Mouse (Mus musculus) gastrocnemius, postnatal 25 days (tissue): ENCODE measurements around the gene Edc4. TPM values are rescaled to one million over a fixed set of nuclear protein-coding genes. Genes with fewer than 3 reads are reported as not detected.
"Not testable (repeated sequence)": the region's sequence is repeated elsewhere in the genome, so short reads cannot be mapped to it uniquely, and the experiment has no call there.

Experiments used
- DNase-seq: peaks from one replicate; pipeline ENCODE4 v3.0.0; 2022
- long read RNA-seq, 2 experiments: library from polyadenylated mRNA; stranded (forward); transcript quantifications; one replicate each; pipeline ENCODE4 v2.0.0; 2021
- total RNA-seq, 2 experiments: library from RNA; stranded (reverse); gene quantifications; 1 replicate in 1 of 2; 2 replicates in 1 of 2; pipeline ENCODE4 v1.2.3; 2021

Edc4 gene
- total RNA-seq: 10 to 100 TPM; 17.5 to 18.4 TPM
- long read RNA-seq, experiment 1, full-length matches to known transcripts: 3 of 10 reads
- long read RNA-seq, experiment 1, partial matches to known transcripts: 3 of 10 reads
- long read RNA-seq, experiment 1, other reads (novel, unspliced or antisense): 4 of 10 reads
- long read RNA-seq, experiment 2, full-length matches to known transcripts: 5 of 18 reads
- long read RNA-seq, experiment 2, partial matches to known transcripts: 6 of 18 reads
- long read RNA-seq, experiment 2, other reads (novel, unspliced or antisense): 7 of 18 reads

DNA sequence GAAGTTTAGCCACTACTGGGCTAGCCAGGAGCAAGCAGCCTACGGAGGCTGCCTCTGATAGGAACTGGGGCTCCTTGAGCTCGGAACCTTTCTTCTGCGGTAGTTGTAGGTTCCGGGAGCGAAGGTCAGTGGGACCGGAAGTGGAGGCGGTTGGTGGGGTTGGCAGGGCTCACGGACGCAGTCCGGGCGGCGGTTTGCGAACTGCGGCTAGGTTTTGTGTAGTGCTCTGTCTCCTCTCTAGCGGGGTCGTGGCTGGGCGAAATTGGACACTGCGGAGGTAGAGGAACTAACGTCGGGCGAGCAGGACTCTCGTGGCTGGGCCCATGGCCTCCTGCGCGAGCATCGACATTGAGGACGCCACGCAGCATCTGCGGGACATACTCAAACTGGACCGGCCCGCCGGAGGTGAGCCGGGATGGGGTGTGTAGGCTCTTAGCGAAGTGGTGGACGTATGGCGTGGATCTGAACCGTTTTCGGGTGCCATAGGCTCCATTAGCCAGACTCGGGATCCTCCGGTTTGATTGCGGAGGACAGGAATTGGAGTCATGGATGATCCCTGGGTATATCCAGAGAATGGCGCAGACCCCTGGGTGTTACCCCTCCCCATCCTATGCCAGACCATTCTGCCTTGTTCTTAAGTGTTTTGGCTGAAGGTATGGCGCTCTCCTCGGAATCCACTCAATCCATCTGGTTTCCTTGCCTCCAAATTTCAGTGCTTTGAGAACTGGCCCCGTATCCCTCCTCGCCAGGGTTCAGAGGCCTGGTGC, at the start of gene Edc4:
Gene Edc4, plus strand, starts transcription at position 128 of the 767 bp plus-strand sequence.
- DNase-seq: peak; percentile 76

DNA sequence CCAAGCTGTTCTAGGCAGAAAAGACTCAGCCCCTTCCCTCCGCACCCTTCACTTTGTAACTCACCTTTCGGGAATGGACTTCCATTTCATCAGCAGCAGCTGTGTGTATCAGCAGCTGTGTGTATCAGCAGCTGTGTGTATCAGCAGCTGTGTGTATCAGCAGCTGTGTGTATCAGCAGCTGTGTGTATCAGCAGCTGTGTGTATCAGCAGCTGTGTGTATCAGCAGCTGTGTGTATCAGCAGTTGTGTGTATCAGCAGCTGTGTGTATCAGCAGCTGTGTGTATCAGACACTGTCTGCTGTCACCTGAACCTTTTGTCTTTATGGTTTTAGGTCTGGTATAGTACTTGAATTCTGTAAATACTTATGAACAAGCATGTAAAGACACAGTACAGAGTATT, 46.9 kb upstream of the Edc4 start:
- not testable (repeated sequence) for DNase-seq

DNA sequence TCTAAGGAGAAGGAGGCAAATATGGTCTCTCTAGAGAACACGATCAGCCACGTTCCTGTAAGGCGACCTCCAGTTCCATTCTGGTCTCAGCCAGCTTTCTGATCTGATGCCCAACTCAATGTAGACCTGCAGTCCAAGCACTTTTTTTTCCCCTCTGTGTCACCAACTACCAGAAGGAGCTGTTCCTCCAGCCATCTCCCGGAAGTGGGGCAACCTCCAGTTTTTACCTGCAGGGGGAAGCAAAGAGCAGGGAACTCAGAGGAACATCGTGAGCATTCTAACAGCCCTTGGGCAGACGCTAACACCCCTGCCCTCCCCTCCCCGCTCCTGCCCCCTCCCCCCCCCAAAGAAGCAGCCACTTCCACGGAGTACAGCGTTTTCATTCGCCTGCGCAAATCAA, 45.4 kb upstream of the Edc4 start:
- DNase-seq: peak; percentile 66

DNA sequence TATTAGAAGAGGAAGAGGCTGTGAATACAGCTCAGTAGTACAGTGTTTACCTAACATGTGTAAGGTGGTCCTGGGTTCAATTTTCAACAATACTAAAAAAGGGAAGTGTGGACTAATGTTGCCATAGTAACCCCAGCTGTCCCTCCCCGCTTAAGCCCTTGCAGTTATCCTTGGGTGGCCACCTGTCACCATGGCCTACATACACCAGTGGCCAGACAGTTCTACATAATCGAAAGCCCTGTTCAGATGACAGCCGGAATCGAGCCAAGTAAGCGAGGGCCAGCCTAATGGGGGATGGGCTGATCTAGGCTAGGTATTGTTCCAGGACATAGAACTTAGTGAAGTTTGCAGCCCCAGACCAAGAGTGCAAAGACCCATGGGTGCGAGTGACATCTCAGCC, 43.7 kb upstream of the Edc4 start:
- no peak for DNase-seq

DNA sequence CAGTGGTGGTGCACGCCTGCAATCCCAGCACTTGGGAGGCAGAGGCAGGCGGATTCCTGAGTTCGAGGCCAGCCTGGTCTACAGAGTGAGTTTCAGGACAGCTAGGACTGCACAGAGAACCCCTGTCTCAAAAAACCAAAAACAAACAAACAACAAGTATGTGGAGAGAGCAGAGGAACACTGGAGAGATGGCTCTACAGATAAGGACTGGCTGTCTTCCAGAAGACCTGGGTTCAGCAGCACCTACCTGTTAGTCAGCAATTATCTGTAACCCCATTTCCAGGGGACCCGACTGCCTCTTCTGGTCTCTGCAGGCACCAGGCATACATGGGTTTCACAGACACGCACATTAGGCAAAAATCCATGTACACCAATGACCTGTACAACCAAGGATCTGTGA, 41.5 kb upstream of the Edc4 start:
- DNase-seq: no peak

DNA sequence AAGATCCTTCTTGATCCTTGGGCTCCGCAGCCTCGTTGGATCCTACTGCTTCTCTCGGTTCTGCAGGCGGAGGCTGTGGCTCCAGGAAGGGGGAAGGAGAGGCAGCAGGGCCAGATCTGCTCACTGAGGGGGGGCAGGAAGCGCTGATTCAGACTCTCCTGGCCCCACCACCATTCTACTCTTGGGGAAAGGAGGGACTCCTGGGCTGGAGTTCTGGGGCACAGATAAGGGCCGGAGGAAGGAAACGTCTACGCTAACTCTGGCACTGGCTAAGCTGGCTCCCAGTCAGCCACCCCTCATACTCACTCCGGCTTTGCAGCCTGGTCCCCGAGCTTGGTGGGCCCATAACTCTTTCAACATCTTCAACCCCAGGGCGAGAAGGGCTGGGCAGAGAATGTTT, 34.0 kb upstream of the Edc4 start:
- no peak for DNase-seq

DNA sequence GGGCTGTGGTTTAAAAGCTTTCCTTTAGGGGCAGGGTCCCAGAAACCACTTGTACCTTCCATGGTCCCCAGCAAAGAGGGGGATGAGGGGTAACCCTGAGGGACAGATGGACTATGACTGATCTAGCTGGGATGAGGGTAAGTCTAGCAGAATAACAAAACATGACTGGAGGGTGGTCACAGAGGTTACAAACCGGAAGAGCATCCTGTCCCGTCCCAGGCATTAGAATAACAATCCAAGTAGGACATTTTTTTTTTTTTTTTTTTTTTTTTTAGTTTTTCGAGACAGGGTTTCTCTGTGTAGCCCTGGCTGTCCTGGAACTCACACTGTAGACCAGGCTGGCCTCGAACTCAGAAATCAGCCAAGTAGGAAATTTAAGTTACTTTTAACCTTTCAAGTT, 30.7 kb upstream of the Edc4 start:
- no peak for DNase-seq

DNA sequence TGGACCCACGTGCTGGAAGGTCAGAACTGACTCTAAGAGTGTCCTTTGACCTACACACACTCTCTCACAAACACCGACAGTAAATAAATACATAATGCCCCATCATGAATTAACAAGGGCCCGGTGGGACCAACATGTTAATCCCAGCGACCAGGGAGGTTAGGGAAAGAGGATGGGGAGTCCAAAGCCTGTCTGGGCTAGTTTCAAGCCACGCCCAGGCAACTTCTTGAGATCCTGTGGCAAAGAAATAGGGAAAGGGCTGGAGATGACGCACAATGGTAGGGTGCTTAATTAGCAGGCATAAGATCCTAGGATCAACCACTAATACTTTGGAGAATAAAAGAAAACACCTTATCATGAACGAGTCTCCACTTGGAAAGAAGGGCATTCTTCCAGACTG, 30.1 kb upstream of the Edc4 start:
- DNase-seq: no peak

DNA sequence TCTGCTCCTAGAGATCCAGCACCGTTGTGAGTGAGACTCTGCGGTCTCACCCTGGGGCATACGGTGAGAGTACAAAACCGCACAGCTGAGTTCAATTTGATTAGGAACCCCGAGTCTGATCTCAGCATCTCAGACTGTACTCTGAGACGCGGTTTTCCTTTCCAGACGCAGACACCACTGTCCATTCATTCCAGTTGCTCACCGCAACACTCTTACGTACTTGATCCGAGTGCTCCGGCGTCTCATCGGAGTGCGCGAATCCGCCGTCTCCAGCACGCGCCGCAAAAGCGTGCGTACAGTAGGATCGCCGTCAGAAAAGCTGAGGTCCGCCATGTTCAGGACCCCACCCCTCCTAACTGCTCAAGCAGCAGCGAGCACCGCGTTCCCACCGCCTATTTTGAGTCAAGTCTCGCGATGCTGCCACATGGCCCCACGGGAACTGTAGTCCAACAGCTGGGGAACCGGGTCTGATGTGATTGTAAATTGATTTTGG, 29.0 kb upstream of the Edc4 start:
- DNase-seq: peak; percentile 81

DNA sequence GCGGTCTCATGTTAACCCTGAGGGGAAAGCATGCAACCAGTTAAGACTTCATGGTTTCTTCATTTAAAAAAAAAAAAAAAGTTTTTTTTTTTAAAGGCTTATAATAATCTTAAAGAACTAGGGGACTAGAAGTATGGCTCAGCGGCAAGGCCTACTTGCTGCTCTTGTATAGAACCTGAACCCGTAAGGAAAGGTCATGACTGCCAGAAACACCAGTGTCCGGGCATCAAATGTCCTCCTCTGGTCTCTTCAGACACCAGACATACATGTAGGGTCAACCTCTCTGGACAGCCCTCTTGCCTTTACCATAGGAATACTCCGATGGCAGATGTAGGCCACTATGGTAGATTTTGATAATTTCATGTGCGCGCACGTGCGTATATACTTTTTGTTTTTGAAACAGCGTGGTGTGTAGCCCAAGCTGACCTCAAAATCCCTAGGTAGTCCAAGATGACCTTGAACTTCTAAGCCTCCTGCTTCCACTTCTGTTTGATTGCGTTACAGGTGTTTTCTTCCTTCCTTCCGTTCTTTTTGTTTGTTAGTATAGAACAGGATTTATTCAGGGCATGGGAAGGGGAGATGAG, 28.4 kb upstream of the Edc4 start:
- DNase-seq: no peak

DNA sequence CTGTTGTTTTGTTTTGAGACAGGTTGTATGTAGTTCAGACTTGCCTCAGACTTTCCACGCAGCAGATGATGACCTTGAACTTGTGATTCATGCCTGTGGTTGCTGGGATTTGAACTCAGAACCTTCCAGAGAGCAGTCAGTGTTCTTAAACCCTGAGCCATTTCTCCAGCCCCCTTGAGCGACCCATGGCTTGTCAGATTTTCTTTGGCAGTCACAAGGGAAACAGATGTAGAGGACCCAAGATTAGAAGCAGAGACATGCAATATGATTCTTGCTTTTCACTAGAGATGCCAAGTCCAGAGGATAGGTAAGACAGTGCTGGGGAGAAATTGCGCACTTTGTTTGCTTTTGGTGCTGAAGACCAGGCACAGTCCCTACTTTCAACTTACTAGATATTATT, 27.5 kb upstream of the Edc4 start, which contains the start of gene Cenpt:
Gene Cenpt, minus strand, starts transcription at position 101 of the 400 bp plus-strand sequence.
- DNase-seq: no peak

DNA sequence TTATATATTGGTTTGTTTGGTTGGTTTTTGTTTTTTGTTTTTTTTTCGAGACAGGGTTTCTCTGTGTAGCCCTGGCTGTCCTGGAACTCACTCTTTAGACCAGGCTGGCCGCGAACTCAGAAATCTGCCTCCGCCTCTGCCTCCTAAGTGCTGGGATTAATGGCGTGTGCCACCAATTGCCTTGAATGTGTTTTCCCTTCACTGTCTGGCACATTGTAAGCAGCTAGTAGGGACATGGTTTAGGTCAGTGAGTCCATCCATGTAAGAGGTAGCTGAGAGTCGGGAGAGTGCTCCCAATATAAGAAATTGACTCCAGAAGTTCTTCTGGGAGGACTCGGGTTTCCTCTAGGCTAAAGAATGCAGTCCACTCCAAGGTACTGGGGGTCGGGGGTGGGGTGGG, 26.4 kb upstream of the Edc4 start:
- DNase-seq: no peak

DNA sequence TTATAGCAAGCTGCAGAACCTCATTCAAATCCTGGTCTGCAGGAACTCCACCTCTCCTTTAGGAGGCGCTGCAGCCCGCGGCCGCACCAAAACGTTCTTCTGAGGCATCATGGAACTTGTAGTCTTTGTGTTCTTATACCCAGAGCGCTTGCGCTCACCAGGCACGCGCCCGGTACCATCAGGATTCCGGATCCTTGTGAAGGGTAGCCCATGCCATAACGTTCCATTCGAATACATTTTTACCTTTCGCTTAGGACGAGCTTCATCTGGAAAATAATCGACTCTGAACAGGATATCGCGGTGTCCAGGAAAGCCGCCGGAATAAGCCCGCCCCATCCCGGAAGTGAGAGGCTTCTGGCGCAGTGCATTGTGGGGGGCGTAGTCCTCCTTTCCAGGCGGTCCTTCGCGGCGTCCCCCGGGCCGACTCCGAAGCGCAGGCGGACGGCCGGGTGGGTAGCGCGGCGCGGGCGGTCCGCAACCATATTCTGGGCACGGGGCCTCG, 25.9 kb upstream of the Edc4 start, which contains the start of gene Thap11:
Gene Thap11, plus strand, starts transcription at position 418 of the 502 bp plus-strand sequence.
- DNase-seq: peak; percentile 91

DNA sequence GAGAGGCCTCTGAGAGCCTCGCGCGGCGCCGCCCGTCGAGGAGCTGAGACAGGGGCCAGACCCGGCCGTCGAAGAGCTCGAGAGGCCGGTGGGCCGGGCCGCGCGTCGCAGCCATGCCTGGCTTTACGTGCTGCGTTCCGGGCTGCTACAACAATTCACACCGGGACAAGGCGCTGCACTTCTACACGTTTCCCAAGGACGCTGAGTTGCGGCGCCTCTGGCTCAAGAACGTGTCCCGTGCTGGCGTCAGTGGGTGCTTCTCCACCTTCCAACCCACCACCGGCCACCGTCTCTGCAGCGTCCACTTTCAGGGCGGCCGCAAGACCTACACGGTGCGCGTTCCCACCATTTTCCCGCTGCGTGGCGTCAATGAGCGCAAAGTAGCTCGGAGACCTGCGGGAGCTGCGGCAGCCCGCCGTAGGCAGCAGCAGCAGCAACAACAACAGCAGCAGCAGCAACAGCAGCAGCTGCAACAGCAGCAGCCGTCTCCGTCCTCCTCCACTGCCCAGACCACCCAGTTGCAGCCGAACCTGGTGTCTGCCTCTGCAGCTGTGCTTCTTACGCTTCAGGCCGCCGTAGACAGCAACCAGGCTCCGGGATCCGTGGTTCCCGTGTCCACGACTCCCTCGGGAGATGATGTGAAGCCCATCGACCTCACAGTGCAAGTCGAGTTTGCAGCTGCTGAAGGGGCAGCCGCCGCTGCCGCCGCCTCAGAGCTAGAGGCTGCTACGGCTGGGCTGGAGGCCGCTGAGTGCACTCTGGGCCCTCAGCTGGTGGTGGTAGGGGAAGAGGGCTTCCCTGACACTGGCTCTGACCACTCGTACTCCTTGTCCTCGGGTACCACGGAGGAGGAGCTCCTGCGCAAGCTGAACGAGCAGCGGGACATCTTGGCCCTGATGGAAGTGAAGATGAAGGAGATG, 25.2 kb upstream of the Edc4 start:
- no peak for DNase-seq

DNA sequence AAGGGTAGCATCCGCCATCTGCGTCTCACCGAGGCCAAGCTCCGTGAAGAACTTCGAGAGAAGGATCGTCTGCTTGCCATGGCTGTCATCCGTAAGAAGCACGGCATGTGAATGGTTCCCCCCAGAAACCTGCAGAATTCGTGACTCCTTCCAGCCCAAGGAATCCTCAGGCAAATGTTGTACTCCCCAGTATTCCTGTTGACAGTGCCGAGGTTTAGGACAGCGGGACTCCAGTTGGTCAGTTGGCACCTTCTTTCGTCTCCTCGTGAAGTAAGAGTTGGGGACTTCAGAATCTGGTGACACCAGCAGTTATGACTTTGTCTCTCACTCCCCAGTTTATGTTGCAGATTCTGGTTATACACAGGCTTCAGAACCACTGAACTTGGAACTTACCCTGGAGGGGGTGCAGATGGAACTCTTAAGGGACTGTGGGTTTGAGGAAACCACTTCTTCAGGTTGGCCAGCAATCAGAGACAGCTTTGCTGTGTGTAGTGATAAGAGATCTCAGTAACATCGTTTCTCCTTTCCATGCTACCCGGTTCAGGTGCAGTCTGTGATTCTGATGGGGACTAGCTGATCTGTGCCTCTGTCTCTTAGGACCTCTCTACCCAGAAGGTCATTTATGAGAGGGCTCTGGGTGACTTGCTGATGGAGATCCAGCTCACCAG, 24.4 kb upstream of the Edc4 start:
- DNase-seq: no peak

DNA sequence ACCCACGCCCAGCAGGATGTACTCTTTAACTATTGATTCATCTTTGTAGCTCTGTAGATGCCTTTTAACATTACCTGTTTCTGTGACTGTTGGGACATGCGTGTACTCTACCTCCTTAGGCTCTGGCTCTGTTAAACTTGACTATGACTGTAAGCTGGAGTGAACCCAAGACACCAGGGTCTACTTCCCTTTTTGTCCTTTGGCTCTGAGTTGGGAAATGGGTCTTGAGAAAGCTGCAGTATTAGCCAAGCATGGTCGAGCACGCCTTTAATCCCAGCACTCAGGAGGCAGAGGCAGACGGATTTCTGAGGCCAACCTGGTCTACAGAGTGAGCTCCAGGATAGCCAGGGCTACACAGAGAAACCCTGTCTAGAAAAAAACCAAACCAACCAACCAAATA, 22.2 kb upstream of the Edc4 start:
- DNase-seq: no peak

DNA sequence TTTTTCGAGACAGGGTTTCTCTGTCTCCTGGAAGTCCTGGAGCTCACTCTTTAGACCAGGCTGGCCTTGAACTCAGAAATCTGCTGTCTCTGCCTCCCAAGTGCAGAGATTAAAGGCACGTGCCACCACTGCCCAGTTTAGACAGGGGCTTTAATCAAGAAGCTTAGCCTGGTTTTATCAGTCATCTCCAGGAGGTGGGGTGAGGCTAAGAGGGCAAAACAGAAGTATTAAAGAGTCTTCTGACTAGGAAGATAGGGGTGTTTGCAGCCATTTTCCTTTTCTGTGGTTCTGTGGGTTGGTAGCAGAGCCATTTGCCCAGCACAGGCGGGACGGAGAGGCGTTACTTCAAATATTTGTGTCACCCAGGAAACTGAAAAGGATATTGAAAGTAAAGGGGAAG, 21.4 kb upstream of the Edc4 start:
- no peak for DNase-seq

DNA sequence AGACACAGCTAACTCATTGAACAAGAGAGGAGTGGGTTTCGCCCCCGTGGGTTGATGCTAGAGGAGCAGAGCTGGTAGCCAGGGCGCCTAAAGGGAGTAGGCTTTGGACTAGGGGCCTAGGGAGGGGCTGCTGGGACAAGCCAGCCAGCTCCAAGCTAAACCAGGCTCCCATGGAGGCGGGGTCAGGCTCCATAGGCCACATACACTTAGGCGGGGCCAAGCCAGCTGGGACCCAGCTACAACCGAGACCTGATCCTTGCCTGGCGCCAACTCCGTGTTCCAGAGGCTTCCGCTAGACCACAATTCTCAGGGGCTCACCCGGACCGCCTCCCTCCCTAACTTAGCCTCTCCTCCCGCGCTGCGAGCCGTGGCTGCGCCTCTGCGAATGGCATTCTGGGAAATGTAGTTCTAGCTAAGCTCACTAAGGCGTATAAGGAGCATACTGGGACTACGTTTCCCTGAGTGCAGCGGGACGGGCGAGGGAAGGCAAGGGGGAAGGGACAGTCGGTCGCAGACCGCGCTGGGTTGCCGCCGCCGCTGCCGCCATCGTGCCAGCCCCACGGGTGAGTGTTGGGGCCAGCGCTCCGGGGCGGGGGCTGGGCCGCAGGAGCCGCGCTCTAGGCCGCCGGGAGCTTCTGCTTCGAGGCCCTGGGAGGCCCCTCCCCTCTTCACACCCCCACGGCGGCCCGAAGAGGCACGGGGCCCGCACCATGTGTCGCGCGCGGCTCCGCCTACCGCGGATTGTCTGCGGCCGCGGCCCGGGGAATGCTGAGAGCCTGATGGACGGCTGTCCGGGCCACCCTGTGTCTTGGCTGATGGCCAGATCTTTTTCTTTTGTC, 20.3 kb upstream of the Edc4 start, which contains the start of gene Nutf2:
Gene Nutf2, plus strand, starts transcription at position 438 of the 839 bp plus-strand sequence.
- peak; percentile 99 for DNase-seq

DNA sequence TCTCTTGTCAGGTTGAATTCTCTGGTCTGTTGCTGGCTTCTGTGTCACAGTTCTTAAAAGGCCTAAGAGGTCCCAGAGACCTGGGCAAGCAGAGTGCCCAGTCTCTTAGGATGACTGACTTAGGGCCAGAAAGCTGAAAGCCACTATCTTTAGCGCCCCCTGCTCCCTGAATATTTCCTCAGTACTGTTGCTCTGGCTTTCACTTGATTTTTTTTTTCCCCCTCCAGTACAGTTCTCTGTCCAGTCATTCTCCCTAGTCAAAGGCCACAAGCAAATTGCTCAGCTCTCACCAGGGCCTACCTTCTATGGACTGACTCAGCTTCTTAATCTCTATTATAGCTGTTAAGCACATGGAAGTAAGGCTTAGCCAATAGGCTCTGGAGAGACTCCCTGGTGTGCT, 18.7 kb upstream of the Edc4 start:
- no peak for DNase-seq

DNA sequence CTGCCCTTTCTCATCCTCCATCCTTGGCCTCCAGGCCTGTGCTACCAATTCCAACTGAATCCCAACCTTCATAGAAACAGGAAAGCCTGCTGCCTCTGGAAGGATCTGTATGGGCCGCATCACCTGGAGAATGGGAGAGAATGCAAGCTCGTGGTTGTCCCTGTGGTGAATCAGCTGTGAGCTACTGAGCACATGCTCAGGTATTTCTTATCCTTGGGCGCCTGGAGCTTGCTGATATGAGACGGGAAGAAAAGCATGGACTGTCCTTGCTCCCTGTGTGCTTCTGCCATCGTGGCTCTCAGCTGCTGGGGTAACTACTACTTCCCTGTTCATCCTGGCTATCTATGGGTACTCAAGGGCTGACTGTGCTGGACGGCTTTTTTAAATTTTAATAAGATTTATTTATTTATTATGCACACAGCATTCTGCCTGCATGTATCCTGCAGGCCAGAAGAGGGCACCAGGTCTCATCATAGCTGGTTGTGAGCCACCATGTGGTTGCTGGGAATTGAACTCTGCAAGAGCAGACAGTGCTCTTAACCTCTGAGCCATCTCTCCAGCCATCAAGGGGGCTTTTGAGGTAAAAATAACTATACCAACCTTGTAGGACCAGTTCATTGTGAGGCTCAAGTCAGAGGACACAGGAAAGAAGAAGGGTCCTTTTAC, 14.2 kb upstream of the Edc4 start:
- no peak for DNase-seq
